Mouse (Mus musculus) cerebellum, postnatal 10 days (tissue): Measurements from ENCODE around the gene Asic4.

Experiments
- DNase-seq, 2 experiments: peaks; one replicate each; pipeline ENCODE4 v3.0.0; 2021; ENCODE audit warnings: mixed read lengths in 2 of 2

Gene Asic4

DNA sequence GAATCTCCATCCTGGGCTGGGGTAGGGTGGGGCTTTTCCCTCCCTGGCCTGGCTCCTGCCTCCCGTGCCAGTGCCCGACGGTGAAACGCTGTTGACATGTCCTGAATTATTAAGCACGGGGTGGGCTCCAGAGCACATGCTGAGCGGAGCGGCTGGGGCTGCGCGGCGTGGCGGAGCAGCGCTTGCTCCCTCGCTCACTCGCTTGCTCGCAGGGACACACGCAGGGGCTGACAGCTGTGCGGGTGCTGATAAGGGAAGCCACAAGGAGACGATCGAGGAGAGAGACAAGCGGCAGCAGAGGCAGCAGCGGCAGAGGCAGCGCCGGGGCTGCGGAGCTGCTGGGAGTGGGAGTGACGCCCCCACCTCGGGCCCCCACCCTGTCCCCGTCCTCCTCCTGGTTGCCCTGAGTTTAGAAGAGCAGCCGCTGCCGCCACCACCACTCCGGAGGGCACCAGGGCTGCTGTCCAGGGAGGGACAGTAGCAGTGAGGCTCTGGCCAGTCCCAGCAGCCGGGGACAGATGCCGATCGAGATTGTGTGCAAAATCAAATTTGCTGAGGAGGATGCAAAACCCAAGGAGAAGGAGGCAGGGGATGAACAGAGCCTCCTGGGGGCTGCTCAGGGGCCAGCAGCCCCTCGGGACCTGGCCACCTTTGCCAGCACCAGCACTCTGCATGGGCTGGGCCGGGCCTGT is at the start of gene Asic4:
Asic4 (plus strand) TSS at position 123 of the 692 bp plus-strand sequence.
- DNase-seq = peak in 1 of 2 experiments; percentile 24

DNA sequence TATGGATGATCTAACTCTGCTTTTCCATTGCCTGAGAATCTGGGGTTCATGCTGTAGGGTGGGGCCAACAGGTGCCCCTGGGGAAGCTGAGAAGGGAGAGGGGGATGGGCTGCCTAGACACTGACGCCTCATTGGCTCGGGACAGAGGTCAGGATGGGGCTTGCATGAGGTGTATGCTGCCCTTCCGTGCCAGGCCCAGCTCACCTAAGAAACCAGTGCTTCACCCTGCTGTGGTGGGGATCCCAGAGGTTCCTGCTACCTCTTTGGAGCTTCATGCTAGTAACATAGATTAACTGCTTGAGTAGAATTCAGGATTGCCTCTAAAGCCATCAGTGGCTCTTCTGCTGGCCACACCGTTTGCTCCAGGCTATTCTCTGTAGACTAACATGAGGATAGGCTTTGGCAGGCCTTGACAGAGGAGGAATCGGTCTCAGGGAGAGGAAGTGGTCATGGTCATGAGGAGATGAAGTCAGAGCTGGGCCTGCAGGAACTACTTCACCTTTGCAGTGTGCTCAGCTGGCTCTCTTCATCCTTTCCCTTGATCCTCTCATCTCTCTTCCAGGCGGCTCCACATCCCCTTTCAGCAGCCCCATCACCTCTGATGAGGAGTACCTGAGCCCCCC is 49.6 kb upstream of the Asic4 start:
- no peak for DNase-seq

DNA sequence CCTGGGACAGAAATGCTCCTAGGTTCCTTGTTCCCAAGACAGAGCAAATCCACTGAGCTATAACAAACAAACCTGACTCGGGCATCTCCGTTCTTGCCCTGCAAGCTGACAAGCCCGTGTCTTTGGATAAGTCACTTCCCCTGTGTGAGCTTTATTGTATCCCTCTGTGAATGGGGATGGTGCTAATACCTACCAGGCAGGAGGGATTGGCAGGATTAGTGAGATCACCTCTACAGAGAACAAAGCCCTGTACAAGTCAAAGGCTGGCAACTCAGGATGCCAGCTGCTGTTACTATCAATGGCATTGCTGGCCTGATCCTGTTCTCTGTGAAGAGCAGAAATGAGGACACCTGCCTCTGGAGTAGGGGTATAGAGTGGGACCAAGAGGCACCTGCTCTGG is 44.7 kb upstream of the Asic4 start:
- no peak for DNase-seq

DNA sequence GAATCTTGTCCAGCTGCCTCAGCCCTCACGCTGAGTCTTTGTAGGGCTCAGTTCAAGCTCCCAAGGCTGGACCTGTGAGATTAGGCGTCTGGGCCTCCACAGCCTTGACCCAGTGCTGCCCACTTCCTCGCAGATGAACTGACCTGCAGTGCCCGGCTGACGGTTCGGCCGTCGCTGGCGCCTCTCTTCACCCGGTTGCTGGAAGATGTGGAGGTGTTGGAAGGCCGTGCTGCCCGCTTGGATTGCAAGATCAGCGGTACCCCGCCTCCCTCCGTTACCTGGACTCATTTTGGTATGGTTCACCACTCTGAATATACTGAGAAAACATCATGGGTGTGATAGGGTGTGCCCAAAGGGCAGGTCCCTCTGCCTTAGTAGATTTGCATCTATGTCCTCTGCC is 44.1 kb upstream of the Asic4 start:
- no peak for DNase-seq

DNA sequence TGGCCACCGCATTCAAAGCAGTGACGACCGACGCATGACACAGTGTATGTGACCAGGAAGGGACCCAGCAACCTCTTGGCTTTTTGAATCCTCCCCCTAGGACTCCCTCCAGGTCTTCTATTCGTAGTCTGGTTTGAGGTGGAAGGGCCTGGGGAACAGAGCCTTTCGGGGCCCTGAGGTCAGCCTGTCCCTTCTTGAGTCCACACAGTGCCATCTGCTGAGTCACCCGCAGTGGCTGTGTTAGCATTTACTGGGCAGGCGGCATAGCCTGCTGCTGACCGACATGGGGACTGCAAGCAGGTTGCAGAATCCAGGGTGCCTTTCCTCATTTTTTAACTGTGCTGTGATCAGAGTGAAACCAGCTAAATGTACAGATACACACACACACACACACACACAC is 43.2 kb upstream of the Asic4 start:
- no peak for DNase-seq

DNA sequence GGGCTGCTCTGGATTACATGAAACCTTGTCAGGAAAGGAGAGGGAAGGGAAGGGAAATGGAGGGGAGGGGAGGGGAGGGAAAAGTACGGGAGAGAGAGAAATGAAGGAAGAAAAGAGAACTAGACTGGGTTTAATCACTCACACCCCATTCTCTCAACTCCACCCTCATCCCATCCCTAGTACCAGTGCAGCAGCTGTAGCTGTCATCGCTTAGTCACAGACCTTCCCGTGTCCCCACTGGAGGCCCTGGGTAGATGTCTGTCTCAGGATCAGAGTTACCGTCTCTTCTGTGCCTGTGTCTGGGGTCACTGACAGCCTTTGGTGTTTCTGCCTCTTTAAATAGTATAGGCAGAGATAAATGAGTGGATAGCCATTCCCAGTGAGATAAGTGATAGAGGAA is 42.0 kb upstream of the Asic4 start:
- DNase-seq = no peak

DNA sequence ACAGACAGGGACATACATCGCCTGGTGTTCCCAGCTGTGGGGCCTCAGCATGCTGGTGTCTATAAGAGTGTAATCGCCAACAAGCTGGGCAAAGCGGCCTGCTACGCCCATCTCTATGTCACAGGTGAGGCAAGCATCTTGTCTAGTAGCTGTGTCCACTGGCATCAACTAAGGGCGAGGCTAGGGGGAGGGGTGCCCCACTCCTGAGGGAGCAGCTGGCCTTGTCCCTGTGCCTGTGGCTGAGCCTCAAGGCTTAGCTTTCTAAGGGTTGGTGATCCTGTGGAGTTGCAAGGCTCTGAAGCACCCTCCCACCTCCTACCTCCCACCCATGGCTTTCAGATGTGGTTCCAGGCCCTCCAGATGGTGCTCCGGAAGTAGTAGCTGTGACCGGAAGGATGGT is 40.3 kb upstream of the Asic4 start:
- DNase-seq = no peak

DNA sequence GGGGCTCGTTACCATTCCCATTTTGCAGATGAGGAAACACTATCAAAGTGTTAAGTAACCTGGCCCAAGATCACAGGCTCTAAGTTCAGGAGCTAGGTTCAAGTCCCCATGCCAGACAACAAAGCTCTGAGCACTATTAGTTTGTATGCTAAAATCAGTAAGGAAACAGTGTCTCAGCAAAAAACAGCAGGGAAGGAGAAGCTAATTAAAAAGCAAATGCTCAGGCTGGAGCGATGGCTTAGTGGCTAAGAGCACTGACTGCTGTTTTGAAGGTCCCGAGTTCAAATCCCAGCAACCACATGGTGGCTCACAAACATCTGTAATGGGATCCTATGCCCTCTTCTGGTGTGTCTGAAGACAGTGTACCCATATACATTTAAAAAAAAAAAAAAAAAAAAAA is 38.0 kb upstream of the Asic4 start:
- no peak for DNase-seq

DNA sequence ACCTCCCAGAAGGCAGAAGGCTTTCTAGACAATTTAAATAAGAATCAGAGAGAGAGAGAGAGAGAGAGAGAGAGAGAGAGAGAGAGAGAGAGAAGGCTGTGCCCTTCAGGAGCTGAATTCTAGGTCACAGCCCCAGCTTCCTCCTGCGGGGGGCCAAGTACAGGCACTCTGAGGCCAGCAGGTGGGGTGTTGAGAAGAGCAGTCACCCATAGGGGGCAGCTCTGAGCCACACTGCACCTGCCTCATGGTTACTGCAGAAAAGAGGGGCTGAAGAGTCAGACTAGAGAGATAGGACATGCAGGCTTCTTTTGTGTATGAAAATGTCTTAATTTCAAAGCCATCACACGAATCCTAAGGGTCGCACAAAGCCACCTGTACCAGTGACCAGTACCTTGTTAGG is 36.5 kb upstream of the Asic4 start:
- DNase-seq = peak; percentile 65 to 75

DNA sequence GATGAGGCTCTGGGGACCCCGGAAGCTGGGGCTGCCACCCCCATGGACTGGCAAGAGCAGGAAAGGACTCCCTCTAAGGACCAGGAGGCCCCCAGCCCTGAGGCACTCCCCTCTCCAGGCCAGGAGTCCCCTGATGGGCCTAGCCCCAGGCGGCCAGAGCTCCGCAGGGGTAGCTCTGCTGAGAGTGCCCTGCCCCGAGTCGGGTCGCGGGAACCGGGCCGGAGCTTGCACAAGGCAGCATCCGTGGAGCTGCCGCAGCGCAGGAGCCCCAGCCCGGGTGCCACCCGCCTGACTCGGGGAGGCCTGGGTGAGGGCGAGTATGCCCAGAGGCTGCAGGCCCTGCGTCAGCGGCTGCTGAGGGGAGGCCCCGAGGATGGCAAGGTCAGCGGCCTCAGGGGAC is 28.4 kb upstream of the Asic4 start:
- DNase-seq = peak in 1 of 2 experiments; percentile 34

DNA sequence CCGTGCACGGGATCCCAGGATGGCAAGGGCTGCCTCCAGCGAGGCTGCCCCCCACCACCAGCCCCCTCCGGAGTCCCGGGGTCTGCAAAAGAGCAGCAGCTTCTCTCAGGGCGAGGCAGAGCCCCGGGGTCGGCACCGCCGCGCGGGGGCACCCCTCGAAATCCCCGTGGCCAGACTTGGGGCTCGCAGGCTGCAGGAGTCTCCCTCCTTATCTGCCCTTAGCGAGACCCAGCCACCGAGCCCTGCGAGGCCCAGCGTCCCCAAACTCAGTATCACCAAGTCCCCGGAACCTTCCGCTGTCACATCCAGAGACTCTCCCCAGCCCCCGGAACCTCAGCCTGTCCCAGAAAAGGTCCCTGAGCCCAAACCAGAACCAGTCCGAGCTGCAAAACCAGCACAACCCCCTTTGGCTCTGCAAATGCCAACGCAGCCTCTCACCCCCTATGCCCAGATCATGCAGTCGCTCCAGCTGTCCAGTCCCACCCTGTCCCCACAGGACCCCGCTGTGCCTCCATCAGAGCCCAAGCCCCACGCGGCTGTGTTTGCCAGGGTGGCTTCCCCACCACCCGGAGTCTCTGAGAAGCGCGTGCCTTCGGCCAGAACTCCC is 27.9 kb upstream of the Asic4 start:
- peak; percentile 41 to 48 for DNase-seq

DNA sequence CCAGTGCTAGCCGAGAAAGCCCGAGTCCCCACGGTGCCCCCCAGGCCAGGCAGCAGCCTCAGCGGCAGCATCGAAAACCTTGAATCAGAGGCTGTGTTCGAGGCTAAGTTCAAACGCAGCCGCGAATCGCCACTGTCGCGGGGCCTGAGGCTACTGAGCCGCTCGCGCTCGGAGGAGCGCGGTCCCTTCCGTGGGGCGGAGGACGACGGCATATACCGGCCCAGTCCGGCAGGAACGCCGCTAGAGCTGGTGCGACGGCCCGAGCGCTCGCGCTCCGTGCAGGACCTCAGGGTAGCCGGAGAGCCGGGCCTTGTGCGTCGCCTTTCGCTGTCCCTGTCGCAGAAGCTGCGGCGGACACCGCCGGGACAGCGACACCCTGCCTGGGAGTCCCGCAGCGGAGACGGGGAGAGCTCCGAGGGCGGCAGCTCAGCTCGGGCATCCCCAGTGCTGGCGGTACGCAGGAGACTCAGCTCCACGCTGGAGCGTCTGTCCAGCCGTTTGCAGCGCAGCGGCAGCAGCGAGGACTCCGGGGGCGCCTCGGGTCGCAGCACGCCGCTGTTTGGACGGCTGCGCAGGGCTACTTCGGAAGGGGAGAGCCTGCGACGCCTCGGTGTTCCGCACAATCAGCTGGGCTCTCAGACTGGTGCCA is 27.3 kb upstream of the Asic4 start:
- DNase-seq = peak; percentile 44 to 57

DNA sequence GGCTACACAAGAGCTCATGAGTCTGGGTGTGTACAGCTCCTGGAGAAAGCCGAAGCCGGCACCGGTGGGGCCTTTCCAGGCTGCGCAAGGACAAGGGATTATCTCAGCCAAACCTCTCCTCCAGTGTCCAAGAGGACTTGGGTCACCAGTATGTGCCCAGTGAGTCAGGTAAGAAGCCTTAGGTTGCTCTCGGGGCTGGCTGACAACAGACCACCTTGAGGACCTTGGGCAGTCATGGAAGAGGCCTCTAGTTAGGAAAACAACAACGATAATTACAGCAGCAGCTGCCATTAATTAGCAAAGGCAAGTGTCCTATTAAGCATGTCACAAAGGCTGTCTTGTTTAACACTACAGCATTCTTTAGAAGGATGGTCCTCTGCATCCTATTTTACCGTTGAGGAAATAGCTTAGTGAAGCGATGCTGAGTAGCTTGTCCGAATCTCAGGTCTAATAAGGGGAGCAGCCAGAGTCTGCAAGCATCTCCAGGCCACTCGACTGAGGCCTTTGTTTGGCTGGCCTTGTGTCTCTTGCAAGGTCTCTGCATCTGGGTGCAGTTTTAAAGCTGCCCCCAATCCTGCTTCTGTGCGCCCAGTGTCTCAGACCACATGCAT is 26.4 kb upstream of the Asic4 start:
- no peak for DNase-seq

DNA sequence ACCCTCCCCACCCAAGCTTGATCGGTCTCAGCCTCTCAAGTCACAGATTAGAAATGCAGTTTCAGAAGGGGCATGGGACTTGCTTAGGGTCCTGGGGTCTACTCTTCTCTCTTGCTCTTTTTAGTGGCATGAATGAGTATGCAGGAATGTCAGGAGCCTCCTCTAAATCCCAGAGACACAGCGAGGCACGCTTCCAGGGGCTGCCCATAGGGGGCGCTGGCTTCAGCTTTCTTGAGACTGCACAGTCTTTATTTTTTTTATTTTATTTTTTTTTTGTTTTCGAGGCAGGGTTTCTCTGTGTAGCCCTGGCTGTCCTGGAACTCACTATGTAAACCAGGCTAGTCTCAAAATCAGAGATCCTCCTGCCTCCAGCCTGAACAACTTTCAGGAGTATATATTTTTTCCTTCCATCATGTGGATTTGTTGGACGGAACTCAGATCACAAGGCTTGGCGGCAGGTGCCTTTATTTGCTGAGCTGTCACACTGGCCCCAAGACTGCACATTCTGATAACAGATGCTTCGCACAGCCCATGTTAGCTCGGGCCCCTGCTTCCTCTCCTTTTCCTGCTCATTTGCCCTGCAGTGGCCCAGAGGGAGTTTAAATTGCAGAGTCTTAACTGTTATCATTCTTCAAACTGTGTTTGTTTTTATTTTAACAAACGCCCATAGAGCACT is 24.3 kb upstream of the Asic4 start:
- DNase-seq = peak; percentile 70 to 79

DNA sequence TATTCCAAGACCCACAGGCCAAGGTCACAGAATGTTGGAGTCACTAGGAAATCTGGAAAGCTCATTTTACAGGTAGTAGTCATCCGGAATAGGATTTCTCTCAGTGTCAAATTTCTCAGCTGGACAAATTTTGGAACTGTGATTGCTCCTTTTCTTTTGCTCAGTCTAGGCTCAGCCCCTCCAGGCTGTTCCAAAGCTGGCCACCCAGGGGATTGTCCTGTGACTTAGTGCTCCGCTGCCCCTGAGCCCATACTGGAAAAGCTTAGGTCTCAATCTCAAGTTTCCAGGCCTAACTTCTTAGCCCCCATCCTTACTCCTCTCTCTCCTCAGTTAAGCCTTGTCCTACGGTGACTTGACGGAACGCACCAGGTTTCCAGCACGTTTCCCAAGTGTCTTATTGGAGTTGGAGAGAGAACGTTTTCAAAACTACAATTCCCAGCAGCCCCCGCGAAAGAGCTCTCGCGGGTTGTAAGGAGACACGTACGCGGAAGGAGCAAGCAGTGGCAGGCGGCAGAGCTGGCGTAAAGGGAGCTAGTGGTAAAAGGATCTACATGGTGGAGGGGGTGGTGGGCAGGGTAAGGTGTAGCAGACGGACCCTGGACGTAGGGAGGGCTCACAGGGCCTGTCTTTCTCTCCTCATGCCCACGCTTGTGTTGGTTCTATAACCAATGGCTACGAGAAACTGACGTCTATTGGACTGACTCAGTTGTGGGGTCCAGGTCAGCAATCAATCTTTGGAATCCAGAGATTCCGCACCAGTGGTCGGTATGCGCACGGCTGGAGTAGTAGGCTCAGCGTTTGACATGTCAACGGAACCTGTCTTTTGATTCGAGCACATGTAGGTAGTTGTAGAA is 14.5 kb upstream of the Asic4 start, which contains the start of gene Gmppa:
Gmppa (plus strand) TSS at position 456 of the 854 bp plus-strand sequence.
- DNase-seq = peak; percentile 86 to 89

DNA sequence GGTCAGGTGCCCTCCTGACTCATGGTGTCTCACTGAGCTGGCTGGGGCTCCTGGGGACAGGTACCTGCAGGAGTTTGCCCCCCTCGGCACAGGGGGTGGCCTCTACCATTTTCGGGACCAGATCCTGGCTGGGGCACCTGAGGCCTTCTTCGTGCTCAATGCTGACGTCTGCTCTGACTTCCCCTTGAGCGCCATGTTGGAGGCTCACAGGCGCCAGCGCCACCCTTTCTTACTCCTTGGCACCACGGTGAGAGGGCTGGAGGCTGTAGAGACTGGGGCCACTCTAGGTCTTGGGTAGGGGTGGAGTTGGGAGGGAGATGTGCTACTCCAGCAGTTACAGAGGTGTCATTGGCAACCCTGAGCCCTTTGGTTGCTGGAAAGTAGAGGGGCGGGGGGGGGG is 11.5 kb upstream of the Asic4 start:
- DNase-seq = peak in 1 of 2 experiments; percentile 21

DNA sequence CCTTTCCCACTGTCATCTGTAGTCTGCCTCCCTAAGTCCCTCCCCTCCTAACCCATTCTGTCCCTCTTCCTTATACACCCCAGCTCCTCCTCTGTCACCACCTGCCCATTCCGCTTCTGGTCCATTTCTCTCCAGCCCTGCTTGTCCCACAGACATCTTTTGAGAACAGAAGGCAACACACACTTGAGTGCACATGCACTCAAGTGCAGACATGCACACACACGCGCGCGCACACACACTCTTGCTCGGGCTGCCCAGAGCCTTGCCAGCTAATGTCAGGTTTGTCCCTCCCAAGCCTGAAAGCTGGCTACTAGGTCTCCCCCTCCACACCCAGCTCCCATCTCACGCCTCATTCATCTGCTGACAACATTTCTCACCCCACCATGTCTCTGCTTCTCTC is 9.6 kb upstream of the Asic4 start:
- peak; percentile 75 to 77 for DNase-seq

DNA sequence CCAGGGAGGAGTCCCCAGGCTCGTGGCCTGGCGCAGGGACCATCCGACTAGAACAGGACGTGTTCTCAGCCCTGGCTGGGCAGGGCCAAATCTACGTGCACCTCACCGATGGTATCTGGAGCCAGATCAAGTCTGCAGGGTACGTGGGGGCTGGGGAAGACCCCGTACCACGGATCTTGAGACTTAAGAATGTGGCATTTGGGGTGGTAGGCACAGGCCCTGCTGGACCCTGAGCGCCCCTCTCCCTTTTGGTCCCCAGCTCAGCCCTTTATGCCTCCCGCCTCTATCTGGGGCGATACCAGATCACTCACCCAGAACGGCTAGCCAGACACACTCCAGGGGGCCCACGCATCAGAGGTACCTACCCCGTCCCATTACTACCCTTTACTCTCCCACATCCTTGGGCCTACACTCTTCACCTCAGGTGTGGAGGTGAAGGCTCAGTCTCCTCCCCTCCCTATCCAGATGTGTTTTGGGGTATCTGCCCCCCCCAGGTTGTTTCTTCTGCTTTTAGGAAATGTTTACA is 8.7 kb upstream of the Asic4 start:
- peak; percentile 48 to 52 for DNase-seq

DNA sequence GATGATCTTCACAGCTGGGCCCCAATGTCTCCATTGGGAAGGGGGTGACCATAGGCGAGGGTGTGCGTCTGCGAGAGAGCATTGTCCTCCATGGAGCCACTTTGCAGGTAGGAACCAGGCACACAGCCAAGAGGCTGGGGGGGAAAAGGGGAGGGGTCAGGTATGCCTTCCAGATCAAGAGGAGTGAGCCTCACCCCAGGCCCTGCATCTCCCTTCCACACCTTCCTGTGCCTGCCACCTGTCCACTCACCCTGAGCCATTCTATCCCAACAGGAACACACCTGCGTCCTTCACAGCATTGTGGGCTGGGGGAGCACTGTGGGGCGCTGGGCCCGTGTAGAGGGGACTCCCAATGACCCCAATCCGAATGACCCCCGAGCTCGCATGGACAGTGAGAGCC is 8.1 kb upstream of the Asic4 start:
- peak; percentile 57 to 64 for DNase-seq

DNA sequence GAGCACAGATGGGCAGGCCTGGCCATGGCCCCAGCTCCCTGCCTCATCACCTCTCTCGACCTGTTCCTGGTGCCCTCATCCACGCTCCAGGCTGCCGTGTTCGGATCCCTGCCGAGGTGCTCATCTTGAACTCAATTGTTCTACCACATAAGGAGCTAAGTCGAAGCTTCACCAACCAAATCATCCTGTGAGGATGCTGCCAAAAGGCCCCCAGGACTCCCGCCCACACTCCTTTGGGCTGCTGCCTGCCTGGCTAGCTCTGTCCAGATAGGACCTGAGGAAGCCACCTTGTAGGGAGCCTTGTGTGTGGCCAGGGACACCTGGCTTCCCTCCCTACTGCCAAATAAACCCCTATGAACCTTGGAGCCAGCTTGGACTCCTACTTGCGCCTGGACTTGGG is 7.4 kb upstream of the Asic4 start:
- peak; percentile 80 to 86 for DNase-seq
